Mouse (Mus musculus) erythroblast, embryonic 14.5 days (primary cell): ENCODE data around the gene Gm12569.

Experiments
- GATA1 ChIP-seq: IDR thresholded peaks from 2 replicates; pipeline ENCODE4 v1.6.1; 2012; ENCODE audit warnings: low read length, inconsistent platforms, mixed read lengths
- TAL1 ChIP-seq: IDR thresholded peaks from 3 replicates; pipeline ENCODE4 v1.6.1; 2012; ENCODE audit warnings: low read length, inconsistent platforms, mixed read lengths

- TF ChIP-seq TAL1 (no peak), GATA1 (no peak)
Measured at GRCm38 (mm10) chr11:51220308-51220707, at the start of gene Gm12569.
